Mouse (Mus musculus): ENCODE data around the gene Rpl7a. TPM values are rescaled to one million over a fixed set of nuclear protein-coding genes. Genes with fewer than 3 reads are reported as not detected.

The Rpl7a gene
- polyA plus RNA-seq, 1 experiment from 2014 or later = 421 TPM

- 90% methylated on average over 2 of the region's 2 CpGs for WGBS
- no peak overlapping the region for H3K4me2 ChIP-seq
- no peak overlapping the region for H3K4me3 ChIP-seq
- no peak overlapping the region for H3K9ac ChIP-seq
- peaks cover 37% of the 10 kb centered on the region for H3K36me3 ChIP-seq (replicated peaks)
- ATAC-seq (replicated peaks) = no peak
- no peaks in the 10 kb centered on the region for H3K4me1 ChIP-seq
- H3K27ac ChIP-seq = no peak overlapping the region
- no peaks in the 10 kb centered on the region for H3K27me3 ChIP-seq (replicated peaks)
- H3K9me3 ChIP-seq = no peaks in the 10 kb centered on the region
These were observed 39.8 kb downstream of the Rpl7a start for GRCm38 (mm10) chr2:26950411-26950810.

- H3K36me3 ChIP-seq (replicated peaks) = peaks cover 42% of the 10 kb centered on the region
- H3K4me1 ChIP-seq = no peaks in the 10 kb centered on the region
- 87% methylated on average over 8 of the region's 8 CpGs for WGBS
- no peaks in the 10 kb centered on the region for H3K27me3 ChIP-seq (replicated peaks)
- H3K4me2 ChIP-seq = no peak overlapping the region
- no peak overlapping the region for H3K27ac ChIP-seq
- ATAC-seq (replicated peaks) = no peak
- H3K9ac ChIP-seq = no peak overlapping the region
- H3K9me3 ChIP-seq = no peaks in the 10 kb centered on the region
- H3K4me3 ChIP-seq = no peak overlapping the region
These were observed 40.9 kb downstream of the Rpl7a start for GRCm38 (mm10) chr2:26951346-26951905.

DNA sequence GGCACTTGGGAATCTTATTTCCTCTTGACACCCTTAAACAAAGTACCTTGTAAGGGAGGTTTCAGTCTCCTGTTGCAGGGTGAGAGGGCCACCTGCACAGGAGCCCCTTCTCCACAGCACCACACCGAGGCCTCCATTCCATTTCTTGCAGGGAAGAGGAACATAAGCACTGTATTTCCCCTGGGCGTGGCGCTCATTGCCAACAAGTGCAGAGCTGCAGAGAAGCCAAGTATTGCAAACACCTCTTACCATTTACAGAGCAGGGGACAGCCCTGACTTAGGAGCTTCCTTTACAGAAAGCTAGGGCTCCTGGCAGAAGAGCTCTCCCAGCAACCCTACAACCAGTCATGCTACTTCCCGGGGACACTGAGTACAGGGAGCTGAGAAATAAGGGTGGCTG lies 41.6 kb downstream of the Rpl7a start:
- no peak overlapping the region for H3K27ac ChIP-seq
- H3K4me1 ChIP-seq = no peaks in the 10 kb centered on the region
- H3K4me2 ChIP-seq = no peak overlapping the region
- H3K9ac ChIP-seq = no peak overlapping the region
- H3K27me3 ChIP-seq (replicated peaks) = no peaks in the 10 kb centered on the region
- no peak for ATAC-seq (replicated peaks)
- H3K4me3 ChIP-seq = no peak overlapping the region
- WGBS = 96% methylated on average over 4 of the region's 4 CpGs
- no peaks in the 10 kb centered on the region for H3K9me3 ChIP-seq
- peaks cover 47% of the 10 kb centered on the region for H3K36me3 ChIP-seq (replicated peaks)

GRCm38 (mm10) chr2:26952866-26953265 lies 42.3 kb downstream of the Rpl7a start:
- 94% methylated on average over 8 of the region's 8 CpGs for WGBS
- H3K9me3 ChIP-seq = no peaks in the 10 kb centered on the region
- no peaks in the 10 kb centered on the region for H3K4me1 ChIP-seq
- no peak overlapping the region for H3K9ac ChIP-seq
- H3K4me3 ChIP-seq = no peak overlapping the region
- H3K27me3 ChIP-seq (replicated peaks) = no peaks in the 10 kb centered on the region
- no peak overlapping the region for H3K27ac ChIP-seq
- no peak overlapping the region for H3K4me2 ChIP-seq
- no peak for ATAC-seq (replicated peaks)
- H3K36me3 ChIP-seq (replicated peaks) = peaks cover 52% of the 10 kb centered on the region

DNA sequence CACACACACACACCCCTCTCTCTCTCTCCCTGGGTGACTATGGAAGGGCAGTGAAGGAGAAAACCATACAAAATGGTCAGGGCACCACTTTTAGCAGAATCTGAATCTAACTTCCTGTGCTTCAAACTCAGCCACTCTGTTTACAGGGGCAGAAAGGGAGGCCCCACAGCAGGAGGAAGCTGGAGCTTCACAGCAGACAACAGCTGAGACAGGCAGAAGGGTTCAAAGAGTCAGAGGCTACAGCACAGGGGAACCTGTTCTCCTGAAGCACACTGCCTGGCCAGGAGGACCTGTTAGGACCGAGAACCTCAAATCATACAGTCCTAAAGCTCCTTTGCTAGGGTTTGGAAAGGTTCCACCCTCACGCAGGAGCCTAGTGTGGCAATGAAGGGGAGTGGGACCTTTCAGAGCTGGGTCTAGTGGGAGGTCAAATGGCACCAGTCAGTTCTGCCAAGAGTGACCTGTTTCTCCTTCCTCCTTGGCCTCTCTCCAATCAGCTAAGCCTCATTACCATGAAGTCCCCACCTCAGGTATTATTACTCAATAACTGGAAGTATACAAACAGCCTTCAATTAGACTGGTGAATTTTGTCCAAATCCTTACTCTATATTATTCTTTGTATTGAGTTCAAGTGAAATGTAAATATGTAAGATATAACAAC lies 44.3 kb downstream of the Rpl7a start:
- Histone ChIP-seq H3K27ac (no peak overlapping the region), H3K9me3 (no peaks in the 10 kb centered on the region), H3K4me1 (no peaks in the 10 kb centered on the region), H3K4me2 (no peak overlapping the region), H3K36me3 (replicated peaks) (peaks cover 56% of the 10 kb centered on the region), H3K4me3 (no peak overlapping the region), H3K9ac (no peak overlapping the region), H3K27me3 (replicated peaks) (no peaks in the 10 kb centered on the region)
- 93% methylated on average over 2 of the region's 2 CpGs for WGBS
- no peak for ATAC-seq (replicated peaks)

DNA sequence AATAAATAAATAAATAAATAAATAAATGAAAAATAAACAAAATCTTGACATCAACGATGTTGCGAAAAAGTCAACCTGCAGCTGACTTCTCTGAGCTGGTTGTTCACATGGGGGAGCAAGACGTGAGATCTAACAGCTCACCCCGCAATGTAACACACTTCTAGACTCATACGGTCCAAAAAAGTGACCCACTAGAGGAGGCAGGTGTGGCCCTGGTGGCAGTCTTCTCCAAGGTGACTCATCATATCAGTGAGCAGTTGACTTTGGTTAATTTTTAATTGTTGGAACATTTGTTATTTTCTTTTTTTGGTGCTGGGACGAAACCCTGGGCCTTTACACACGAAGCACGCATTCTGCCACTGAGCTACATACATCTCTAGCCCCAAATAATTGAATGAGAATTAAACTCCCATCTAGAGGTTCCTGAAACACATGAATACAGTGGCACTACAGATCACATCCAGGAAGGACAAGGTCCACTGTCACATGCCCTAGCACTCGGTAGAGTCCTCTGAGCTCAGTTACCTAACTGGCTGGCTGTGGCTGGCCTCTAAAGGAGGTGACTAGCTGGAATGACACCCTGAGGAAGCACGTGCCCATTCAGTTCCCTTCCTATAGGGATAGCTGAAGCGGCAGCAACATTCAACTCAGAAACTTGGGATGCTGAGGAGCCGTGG lies 46.4 kb downstream of the Rpl7a start:
- no peak for ATAC-seq (replicated peaks)
- Histone ChIP-seq H3K27me3 (replicated peaks) (no peaks in the 10 kb centered on the region), H3K4me2 (no peak overlapping the region), H3K36me3 (replicated peaks) (peaks cover 58% of the 10 kb centered on the region), H3K27ac (no peak overlapping the region), H3K9ac (no peak overlapping the region), H3K4me3 (no peak overlapping the region), H3K4me1 (peaks cover 17% of the 10 kb centered on the region), H3K9me3 (no peaks in the 10 kb centered on the region)
- 94% methylated on average over 12 of the region's 12 CpGs for WGBS

GRCm38 (mm10) chr2:26957488-26957859 lies 46.9 kb downstream of the Rpl7a start:
- Histone ChIP-seq H3K36me3 (replicated peaks) (peaks cover 53% of the 10 kb centered on the region), H3K27ac (no peak overlapping the region)
- 84% methylated on average over 2 of the region's 2 CpGs for WGBS

DNA sequence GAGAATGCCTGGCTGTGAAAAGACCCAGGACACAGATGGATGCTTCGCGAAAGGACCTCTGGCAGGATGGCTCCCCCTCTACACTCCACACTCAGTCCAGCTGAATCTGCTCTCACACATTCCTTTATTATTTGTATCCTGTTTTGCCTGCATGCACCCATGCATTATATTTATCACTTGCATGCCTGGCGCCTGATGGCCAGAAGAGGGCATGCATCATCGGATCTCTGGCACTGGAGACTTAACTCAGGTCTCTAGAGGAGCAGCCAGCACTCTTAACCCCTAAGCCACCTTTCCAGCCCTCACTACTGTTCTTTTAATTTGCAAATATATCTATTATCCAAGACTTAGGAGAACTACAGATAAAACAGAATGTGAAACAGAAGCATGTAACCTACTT lies 50.2 kb downstream of the Rpl7a start:
- no peak overlapping the region for H3K4me3 ChIP-seq
- 79% methylated on average over 4 of the region's 4 CpGs for WGBS
- H3K4me2 ChIP-seq = no peak overlapping the region
- no peaks in the 10 kb centered on the region for H3K9me3 ChIP-seq
- H3K4me1 ChIP-seq = peaks cover 38% of the 10 kb centered on the region
- no peak overlapping the region for H3K27ac ChIP-seq
- ATAC-seq (replicated peaks) = no peak
- H3K36me3 ChIP-seq (replicated peaks) = peaks cover 23% of the 10 kb centered on the region
- H3K9ac ChIP-seq = no peak overlapping the region
- H3K27me3 ChIP-seq (replicated peaks) = no peaks in the 10 kb centered on the region

More at GRCm38 (mm10) chr2:26957488-26957859, 46.9 kb downstream of the Rpl7a start:
- Histone ChIP-seq H3K9ac (no peak overlapping the region), H3K9me3 (no peaks in the 10 kb centered on the region), H3K27me3 (replicated peaks) (no peaks in the 10 kb centered on the region), H3K4me3 (no peak overlapping the region), H3K4me1 (peaks cover 21% of the 10 kb centered on the region), H3K4me2 (no peak overlapping the region)
- ATAC-seq (replicated peaks) = no peak

Other genes with a start within 250 kb of the Rpl7a start
- gene Lcn4, start 239.5 kb upstream of the Rpl7a start, polyA plus RNA-seq (2015; fragmentation: Nextera tagmentation; extraction: Ambion mirVana) = not detected in 2 replicates
- not detected in 2 replicates for gene Abo, start 45.8 kb upstream of the Rpl7a start, polyA plus RNA-seq (2015; fragmentation: Nextera tagmentation; extraction: Ambion mirVana)
- gene Surf6, start 7.9 kb upstream of the Rpl7a start, polyA plus RNA-seq (2015; fragmentation: Nextera tagmentation; extraction: Ambion mirVana) = 34.9 and 35.1 TPM in 2 replicates
- gene Med22, start 87 bp upstream of the Rpl7a start, polyA plus RNA-seq (2015; fragmentation: Nextera tagmentation; extraction: Ambion mirVana) = 144 and 152 TPM in 2 replicates
- 58.4 and 63.5 TPM in 2 replicates for gene Surf2, start 5.6 kb downstream of the Rpl7a start, polyA plus RNA-seq (2015; fragmentation: Nextera tagmentation; extraction: Ambion mirVana)
- gene Surf1, start 5.8 kb downstream of the Rpl7a start, polyA plus RNA-seq (2015; fragmentation: Nextera tagmentation; extraction: Ambion mirVana) = 83.4 and 85.4 TPM in 2 replicates
- gene Surf4, start 23.2 kb downstream of the Rpl7a start, polyA plus RNA-seq (2015; fragmentation: Nextera tagmentation; extraction: Ambion mirVana) = 107 and 110 TPM in 2 replicates
- 0.13 and 0.54 TPM in 2 replicates for gene Stkld1, start 23.3 kb downstream of the Rpl7a start, polyA plus RNA-seq (2015; fragmentation: Nextera tagmentation; extraction: Ambion mirVana)
- gene Rexo4, start 53.6 kb downstream of the Rpl7a start, polyA plus RNA-seq (2015; fragmentation: Nextera tagmentation; extraction: Ambion mirVana) = 36.8 and 38.8 TPM in 2 replicates
- not detected in 2 replicates for gene Adamts13, start 62.7 kb downstream of the Rpl7a start, polyA plus RNA-seq (2015; fragmentation: Nextera tagmentation; extraction: Ambion mirVana)
- gene Cacfd1, start 99.2 kb downstream of the Rpl7a start, polyA plus RNA-seq (2015; fragmentation: Nextera tagmentation; extraction: Ambion mirVana) = 123 and 126 TPM in 2 replicates
- gene Slc2a6, start 117.2 kb downstream of the Rpl7a start, polyA plus RNA-seq (2015; fragmentation: Nextera tagmentation; extraction: Ambion mirVana) = 9.0 and 9.3 TPM in 2 replicates
- 0.14 TPM in 2 replicates for gene Mymk, start 161.4 kb downstream of the Rpl7a start, polyA plus RNA-seq (2015; fragmentation: Nextera tagmentation; extraction: Ambion mirVana)
- 9.7 and 10.1 TPM in 2 replicates for gene Adamtsl2, start 168.6 kb downstream of the Rpl7a start, polyA plus RNA-seq (2015; fragmentation: Nextera tagmentation; extraction: Ambion mirVana)
- gene Fam163b, start 231.7 kb downstream of the Rpl7a start, polyA plus RNA-seq (2015; fragmentation: Nextera tagmentation; extraction: Ambion mirVana) = 4.7 and 5.4 TPM in 2 replicates

Data from midbrain, embryonic 15.5 days (tissue).